Mouse (Mus musculus) hindbrain, embryonic 12.5 days (tissue): Measurements from ENCODE around the gene Syndig1. TPM values are rescaled to one million over a fixed set of nuclear protein-coding genes. Genes with fewer than 3 reads are reported as not detected.

Experiments used
- ATAC-seq: fragments of 200-750 bp; cut with Nextera tagmentation; 2 replicates; pipeline ENCODE4 v1.8.0; 2017; ENCODE audit warnings: moderate TSS enrichment; ENCODE audit not compliant: low FRiP score
- H3K27ac ChIP-seq: fragments of 300-500 bp; sonication (generic); 2 replicates; pipeline ENCODE4 v1.5.1; 2016; ENCODE audit warnings: mild to moderate bottlenecking
- H3K27me3 ChIP-seq: fragments of 300-500 bp; sonication (generic); 2 replicates; pipeline ENCODE4 v1.6.1; 2016; ENCODE audit warnings: mild to moderate bottlenecking
- H3K36me3 ChIP-seq: fragments of 300-500 bp; sonication (generic); 2 replicates; pipeline ENCODE4 v1.6.1; 2016; ENCODE audit warnings: mild to moderate bottlenecking
- H3K4me1 ChIP-seq: fragments of 300-500 bp; sonication (generic); 2 replicates; pipeline ENCODE4 v1.6.1; 2016
- H3K4me2 ChIP-seq: fragments of 300-500 bp; sonication (generic); replicated peaks from 2 replicates; pipeline ENCODE4 v1.6.1; 2016; ENCODE audit warnings: mild to moderate bottlenecking
- H3K4me3 ChIP-seq: fragments of 300-500 bp; sonication (generic); 2 replicates; pipeline ENCODE4 v1.5.1; 2016; ENCODE audit warnings: mild to moderate bottlenecking
- H3K9ac ChIP-seq: fragments of 300-500 bp; sonication (generic); 2 replicates; pipeline ENCODE4 v1.6.1; 2016; ENCODE audit warnings: mild to moderate bottlenecking, moderate library complexity
- H3K9me3 ChIP-seq: fragments of 300-500 bp; sonication (generic); replicated peaks from 2 replicates; pipeline ENCODE4 v1.6.1; 2016; ENCODE audit warnings: mild to moderate bottlenecking
- WGBS: fragments of 180-500 bp; shearing (Covaris S2); methylation state at CpG from one replicate; pipeline ENCODE4 v1.1.7; 2016; 5-methylcytosine and 5-hydroxymethylcytosine counted together
- polyA plus RNA-seq: library from polyadenylated mRNA; unstranded; fragments of >200 nt; fragmentation: Nextera tagmentation; extraction: Ambion mirVana; gene quantifications from 2 replicates; pipeline ENCODE4 v1.2.1, GENCODE M21; 2016

Gene Syndig1
- polyA plus RNA-seq, 1 experiment from 2014 or later = 13.4 TPM

DNA sequence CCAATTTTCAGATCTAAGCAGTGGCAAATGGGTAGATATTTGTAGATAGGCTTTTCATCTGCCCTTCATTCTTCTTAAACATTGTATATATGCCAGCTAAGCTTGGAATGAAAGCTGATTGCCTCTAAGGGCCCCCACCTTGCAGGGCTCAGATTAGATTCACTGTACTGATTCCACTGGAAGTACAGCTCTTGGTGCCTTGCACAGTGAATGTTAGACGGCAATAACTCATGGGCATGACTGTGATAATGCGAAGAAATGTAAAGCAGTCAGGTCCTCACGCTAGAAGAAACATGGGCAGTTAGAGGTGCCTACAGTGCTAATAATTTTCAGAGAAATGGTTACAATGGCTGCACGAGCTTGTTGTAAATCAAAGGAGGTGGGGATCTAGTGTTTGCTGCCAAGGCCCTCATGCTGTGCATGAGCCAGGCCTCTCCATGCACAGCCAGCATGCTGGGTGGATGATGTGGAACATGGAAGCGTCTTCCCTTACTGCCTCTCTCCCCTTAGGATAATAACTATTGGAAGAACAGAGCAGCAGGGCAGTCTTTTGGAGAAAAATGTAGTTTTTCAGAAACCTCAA is 167.5 kb downstream of the Syndig1 start:
- 0 out of 2 replicates have a peak, but pooled peaks cover 3% of the 10 kb centered on the region for H3K4me1 ChIP-seq
- 68% methylated on average over 5 of the region's 5 CpGs for WGBS
- H3K4me2 ChIP-seq = no peak overlapping the region
- ATAC-seq = no peak
- no peaks in the 10 kb centered on the region for H3K36me3 ChIP-seq
- no peak overlapping the region; the same call in 1 of the 2 replicates for H3K9ac ChIP-seq
- H3K27ac ChIP-seq = no peak overlapping the region
- H3K27me3 ChIP-seq = no peaks in the 10 kb centered on the region
- no peak overlapping the region for H3K4me3 ChIP-seq
- no peaks in the 10 kb centered on the region for H3K9me3 ChIP-seq

- ATAC-seq = no peak
- no peak overlapping the region for H3K4me2 ChIP-seq
- no peak overlapping the region for H3K9ac ChIP-seq
- H3K36me3 ChIP-seq = no peaks in the 10 kb centered on the region
- H3K4me3 ChIP-seq = no peak overlapping the region
- 100% methylated on average over 1 of the region's 2 CpGs for WGBS
- no peak overlapping the region for H3K27ac ChIP-seq
- H3K4me1 ChIP-seq = 0 out of 2 replicates have a peak, but pooled peaks cover 3% of the 10 kb centered on the region
- no peaks in the 10 kb centered on the region for H3K9me3 ChIP-seq
- no peaks in the 10 kb centered on the region for H3K27me3 ChIP-seq
Observed at GRCm38 (mm10) chr2:149997657-149998056, 168.6 kb downstream of the Syndig1 start.

DNA sequence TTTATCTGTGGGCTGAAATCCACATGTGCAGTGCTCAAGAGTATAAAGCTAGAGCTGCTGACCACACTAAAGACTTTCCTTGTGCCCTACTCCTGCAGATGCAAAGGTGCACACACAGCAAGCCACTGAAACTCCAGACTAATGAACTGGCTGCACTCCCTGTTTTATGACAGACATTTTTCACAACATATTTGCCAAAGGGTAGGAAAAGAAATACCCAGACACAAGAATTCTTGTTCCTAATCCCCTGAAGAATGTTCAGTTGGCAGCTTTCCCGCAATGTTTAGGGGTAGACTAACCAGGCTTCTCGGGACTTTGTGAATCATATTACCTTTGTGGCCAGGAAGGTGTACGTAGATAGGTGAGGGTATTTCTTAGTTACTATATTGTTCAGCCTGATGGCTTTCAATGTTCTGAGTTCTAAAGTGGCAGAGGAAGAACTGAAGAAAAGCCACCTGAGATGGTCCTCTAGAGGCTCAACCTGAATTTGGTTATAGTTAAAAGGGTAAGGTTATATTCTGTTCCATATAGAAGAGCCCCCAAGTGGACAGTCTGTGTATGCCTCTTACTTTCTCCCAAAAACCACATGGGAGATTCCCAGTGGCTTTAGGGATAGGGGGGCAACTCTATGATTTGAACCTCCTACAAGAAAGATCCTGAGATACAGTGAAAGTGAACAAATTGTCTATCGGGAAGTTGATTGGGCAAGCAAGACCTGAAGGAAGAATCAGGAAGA is 169.5 kb downstream of the Syndig1 start:
- H3K9ac ChIP-seq = no peak overlapping the region
- no peaks in the 10 kb centered on the region for H3K27me3 ChIP-seq
- no peaks in the 10 kb centered on the region for H3K36me3 ChIP-seq
- H3K4me2 ChIP-seq = no peak overlapping the region
- H3K4me3 ChIP-seq = no peak overlapping the region
- no peaks in the 10 kb centered on the region for H3K9me3 ChIP-seq
- 78% methylated on average over 4 of the region's 4 CpGs for WGBS
- 0 out of 2 replicates have a peak, but pooled peaks cover 3% of the 10 kb centered on the region for H3K4me1 ChIP-seq
- ATAC-seq = no peak
- H3K27ac ChIP-seq = no peak overlapping the region

- ATAC-seq = no peak
Observed at GRCm38 (mm10) chr2:150000564-150000963, 171.6 kb downstream of the Syndig1 start.

GRCm38 (mm10) chr2:150003499-150003898 is 174.5 kb downstream of the Syndig1 start:
- H3K9me3 ChIP-seq = no peaks in the 10 kb centered on the region
- H3K36me3 ChIP-seq = no peaks in the 10 kb centered on the region
- H3K27me3 ChIP-seq = no peaks in the 10 kb centered on the region
- H3K4me3 ChIP-seq = no peak overlapping the region
- no peak overlapping the region for H3K9ac ChIP-seq
- no peak overlapping the region for H3K4me2 ChIP-seq
- no peak for ATAC-seq
- no peaks in the 10 kb centered on the region for H3K4me1 ChIP-seq
- no peak overlapping the region for H3K27ac ChIP-seq
- WGBS = 86% methylated on average over 3 of the region's 3 CpGs

More at GRCm38 (mm10) chr2:150000564-150000963, 171.6 kb downstream of the Syndig1 start:
- Histone ChIP-seq H3K4me2 (no peak overlapping the region), H3K36me3 (no peaks in the 10 kb centered on the region), H3K4me1 (0 out of 2 replicates have a peak, but pooled peaks cover 3% of the 10 kb centered on the region), H3K9me3 (no peaks in the 10 kb centered on the region), H3K4me3 (no peak overlapping the region), H3K27ac (no peak overlapping the region), H3K9ac (no peak overlapping the region), H3K27me3 (no peaks in the 10 kb centered on the region)
- 72% methylated on average over 2 of the region's 2 CpGs for WGBS

GRCm38 (mm10) chr2:150012787-150013346 is 183.9 kb downstream of the Syndig1 start:
- H3K4me1 ChIP-seq = peaks cover 15% of the 10 kb centered on the region
- no peak overlapping the region for H3K9ac ChIP-seq
- 81% methylated on average over 6 of the region's 6 CpGs for WGBS
- no peak overlapping the region for H3K4me3 ChIP-seq
- no peaks in the 10 kb centered on the region for H3K9me3 ChIP-seq
- no peaks in the 10 kb centered on the region for H3K36me3 ChIP-seq
- no peak overlapping the region for H3K27ac ChIP-seq
- H3K27me3 ChIP-seq = no peaks in the 10 kb centered on the region
- H3K4me2 ChIP-seq = no peak overlapping the region
- ATAC-seq = no peak

DNA sequence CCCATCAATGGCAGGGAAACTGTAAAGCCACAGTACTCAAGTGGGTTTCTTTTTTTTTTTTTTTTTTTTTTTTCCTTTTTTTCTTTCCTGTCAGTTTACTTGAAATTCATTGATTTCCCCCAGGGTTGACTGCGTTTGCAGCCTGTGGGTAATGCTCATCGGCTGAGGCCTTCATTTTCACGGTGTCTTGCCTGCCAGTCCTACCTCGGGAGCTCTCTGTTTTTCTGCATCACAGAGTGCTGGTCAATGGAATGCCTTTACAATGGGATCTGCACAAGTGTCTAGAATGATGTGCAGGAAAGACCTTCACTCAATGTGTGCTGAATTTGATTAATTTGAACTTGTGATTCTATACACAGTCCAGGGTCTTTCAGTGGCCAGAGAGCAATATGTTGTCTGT is 184.8 kb downstream of the Syndig1 start:
- Histone ChIP-seq H3K27me3 (no peaks in the 10 kb centered on the region), H3K4me2 (no peak overlapping the region), H3K9ac (no peak overlapping the region), H3K27ac (peak overlapping the region; percentile 57; the same call in 1 of the 2 replicates), H3K4me1 (peaks cover 15% of the 10 kb centered on the region), H3K4me3 (no peak overlapping the region), H3K9me3 (no peaks in the 10 kb centered on the region), H3K36me3 (no peaks in the 10 kb centered on the region)
- 33% methylated on average over 4 of the region's 4 CpGs for WGBS
- ATAC-seq = peak; percentile 32; the same call in 1 of the 2 replicates

GRCm38 (mm10) chr2:150016303-150016702 is 187.3 kb downstream of the Syndig1 start:
- no peaks in the 10 kb centered on the region for H3K36me3 ChIP-seq
- peak; percentile 57; the same call in 1 of the 2 replicates for ATAC-seq
- H3K27ac ChIP-seq = peak overlapping the region; percentile 62
- no peaks in the 10 kb centered on the region for H3K27me3 ChIP-seq
- H3K4me3 ChIP-seq = no peak overlapping the region
- WGBS = 40% methylated on average over 5 of the region's 5 CpGs
- H3K9ac ChIP-seq = no peak overlapping the region
- no peaks in the 10 kb centered on the region for H3K9me3 ChIP-seq
- no peak overlapping the region for H3K4me2 ChIP-seq
- H3K4me1 ChIP-seq = peaks cover 15% of the 10 kb centered on the region

DNA sequence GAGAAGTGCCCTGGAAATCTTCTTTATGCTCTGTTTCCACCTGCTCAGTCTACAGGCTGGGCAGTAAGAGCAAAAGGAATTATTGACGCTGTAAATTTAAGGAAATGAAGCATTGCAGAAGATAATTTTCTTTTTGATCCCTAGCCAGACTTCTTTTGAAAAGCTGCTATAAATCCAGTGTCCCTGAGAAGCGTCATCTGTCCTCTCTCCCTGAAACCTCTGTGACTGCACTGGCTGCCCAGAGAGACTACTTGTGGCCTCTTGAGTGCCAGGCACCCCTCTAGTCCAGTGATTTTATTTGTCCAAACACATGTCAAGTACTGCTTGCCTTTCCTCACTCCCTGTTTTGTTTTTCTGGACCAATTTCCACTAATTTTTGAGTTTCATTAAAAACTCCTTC is 191.7 kb downstream of the Syndig1 start:
- no peak overlapping the region for H3K27ac ChIP-seq
- 71% methylated on average over 2 of the region's 2 CpGs for WGBS
- H3K27me3 ChIP-seq = no peaks in the 10 kb centered on the region
- H3K4me1 ChIP-seq = peaks cover 16% of the 10 kb centered on the region
- no peak for ATAC-seq
- H3K4me2 ChIP-seq = no peak overlapping the region
- H3K9ac ChIP-seq = no peak overlapping the region
- H3K36me3 ChIP-seq = no peaks in the 10 kb centered on the region
- H3K9me3 ChIP-seq = no peaks in the 10 kb centered on the region
- H3K4me3 ChIP-seq = no peak overlapping the region

GRCm38 (mm10) chr2:150023873-150024339 is 194.9 kb downstream of the Syndig1 start:
- H3K4me3 ChIP-seq = no peak overlapping the region
- H3K27ac ChIP-seq = no peak overlapping the region
- H3K4me2 ChIP-seq = no peak overlapping the region
- H3K9ac ChIP-seq = no peak overlapping the region
- no peaks in the 10 kb centered on the region for H3K27me3 ChIP-seq
- H3K36me3 ChIP-seq = no peaks in the 10 kb centered on the region
- WGBS = 10% methylated on average over 2 of the region's 2 CpGs
- peak; percentile 97 for ATAC-seq
- no peaks in the 10 kb centered on the region for H3K9me3 ChIP-seq
- H3K4me1 ChIP-seq = peaks cover 5% of the 10 kb centered on the region

DNA sequence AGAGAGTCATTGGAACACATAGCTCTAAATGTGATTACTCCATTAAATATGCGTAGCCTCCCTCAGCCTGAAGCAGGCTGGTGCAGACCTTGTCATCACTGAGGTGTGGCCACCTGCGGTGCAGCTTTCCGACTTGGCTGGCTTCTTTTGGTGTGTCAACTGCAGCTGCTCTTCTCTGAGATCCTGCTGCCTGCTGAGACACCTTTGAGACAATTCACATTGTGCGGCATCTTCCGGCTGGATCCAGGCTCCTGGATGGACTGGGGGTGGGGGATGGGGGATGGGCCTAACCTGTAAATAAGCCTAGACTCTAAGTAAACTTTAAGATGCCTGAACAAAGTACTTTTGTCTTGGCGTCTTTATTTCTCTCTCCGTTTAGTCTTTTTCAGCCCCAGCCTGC is 214.5 kb downstream of the Syndig1 start:
- no peak overlapping the region for H3K27ac ChIP-seq
- no peaks in the 10 kb centered on the region for H3K4me1 ChIP-seq
- no peak overlapping the region for H3K4me3 ChIP-seq
- H3K4me2 ChIP-seq = no peak overlapping the region
- no peak for ATAC-seq
- no peak overlapping the region for H3K9ac ChIP-seq
- H3K36me3 ChIP-seq = no peaks in the 10 kb centered on the region
- no peaks in the 10 kb centered on the region for H3K9me3 ChIP-seq
- 83% methylated on average over 7 of the region's 7 CpGs for WGBS
- H3K27me3 ChIP-seq = no peaks in the 10 kb centered on the region
